Mouse (Mus musculus): Measurements from ENCODE around the gene Adh1. TPM values are rescaled to one million over a fixed set of nuclear protein-coding genes. Genes with fewer than 3 reads are reported as not detected.

Gene Adh1
- polyA plus RNA-seq, 1 experiment = 21.2 TPM

DNA sequence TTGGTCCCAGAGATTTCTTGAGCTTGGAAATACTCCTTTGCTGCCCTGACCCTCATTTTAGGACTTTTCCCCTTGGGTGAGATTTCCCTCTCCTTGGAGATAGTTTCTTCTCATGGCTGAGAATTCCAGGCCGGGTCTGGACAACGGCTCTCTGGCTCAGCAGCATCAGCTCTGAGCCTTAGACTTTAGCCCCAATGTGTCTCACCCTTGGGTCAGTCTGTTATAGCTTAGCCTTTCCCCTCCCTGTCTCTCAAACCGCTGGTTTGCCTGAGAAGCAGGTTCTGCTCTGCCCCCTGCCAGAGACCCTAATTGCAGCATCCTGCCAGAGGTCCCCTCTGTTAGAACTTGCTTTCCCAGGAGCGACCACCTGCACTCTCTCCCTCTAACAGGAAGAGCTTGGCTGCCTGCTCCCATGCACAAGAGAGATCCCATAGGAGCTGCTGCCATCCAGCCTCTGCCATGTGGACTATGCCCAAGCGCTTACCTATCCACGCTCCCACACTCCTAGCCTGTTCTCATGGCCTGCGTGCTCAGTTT, 16.4 kb upstream of the Adh1 start:
- WGBS = 81% methylated on average over 7 of the region's 7 CpGs
- TF ChIP-seq POLR2A (IDR thresholded peaks at IDR 0.05; ENCODE audit: borderline replicate concordance, control insufficient read depth, low read depth, low read length) (no peak), CTCF (IDR thresholded peaks at IDR 0.05; ENCODE audit: control insufficient read depth, insufficient read depth, low read length) (no peak)
- H3K4me1 ChIP-seq (ENCODE audit: control insufficient read depth, insufficient read depth, low read length) = no peaks in the 10 kb centered on the region
- H3K4me3 ChIP-seq (replicated peaks; ENCODE audit: control insufficient read depth, low read depth, low read length) = no peak overlapping the region
- no peak overlapping the region for H3K27ac ChIP-seq (ENCODE audit: control insufficient read depth, insufficient read depth, low read depth, low read length, poor library complexity)

DNA sequence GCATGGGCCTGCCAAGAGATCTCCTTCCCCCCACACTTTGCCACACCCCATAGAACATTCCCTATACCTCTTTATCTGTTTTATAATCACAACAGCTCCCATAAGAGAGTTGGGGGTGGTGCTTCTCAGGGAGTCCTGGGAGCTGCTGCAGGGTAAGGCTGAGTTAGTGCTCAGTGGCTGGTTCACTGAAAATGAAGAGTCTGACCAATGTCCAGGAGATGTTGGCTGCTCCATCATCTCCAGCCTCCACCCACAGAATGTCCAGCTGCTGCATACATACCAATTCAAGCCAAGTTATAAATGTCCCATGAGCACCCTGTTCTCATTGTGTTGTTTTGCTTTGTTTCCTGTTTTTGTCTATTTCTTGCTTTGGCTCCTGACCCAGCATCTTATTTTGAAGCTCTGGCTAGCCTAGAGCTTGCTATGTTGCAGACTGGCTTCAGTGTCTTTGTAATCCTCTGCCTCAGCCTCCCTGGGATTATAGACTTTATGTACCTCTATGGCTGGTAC, 14.2 kb upstream of the Adh1 start:
- no peak for TF ChIP-seq POLR2A (IDR thresholded peaks at IDR 0.05; ENCODE audit: borderline replicate concordance, control insufficient read depth, low read depth, low read length)
- TF ChIP-seq CTCF (IDR thresholded peaks at IDR 0.05; ENCODE audit: control insufficient read depth, insufficient read depth, low read length) = no peak
- Histone ChIP-seq H3K4me1 (ENCODE audit: control insufficient read depth, insufficient read depth, low read length) (no peaks in the 10 kb centered on the region), H3K4me3 (replicated peaks; ENCODE audit: control insufficient read depth, low read depth, low read length) (no peak overlapping the region), H3K27ac (ENCODE audit: control insufficient read depth, insufficient read depth, low read depth, low read length, poor library complexity) (no peak overlapping the region)

DNA sequence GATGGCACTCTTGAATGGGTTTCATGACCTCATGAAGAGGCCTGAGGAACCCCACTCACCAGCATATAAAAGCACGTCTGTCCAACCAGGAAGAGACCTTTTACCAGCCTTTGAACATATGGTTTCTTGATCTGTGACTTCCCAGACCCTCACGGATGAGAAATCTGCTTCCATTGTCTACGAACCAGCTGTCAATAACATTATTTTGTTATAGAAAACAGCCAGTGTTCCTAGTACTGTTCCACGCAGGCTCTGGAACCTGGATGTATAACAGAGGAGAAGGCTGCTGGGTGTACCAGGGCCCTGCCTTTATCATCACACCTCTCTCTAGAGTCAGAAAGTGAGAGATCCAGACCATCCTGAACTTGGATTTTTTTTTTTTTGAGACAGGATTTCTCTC, 13.6 kb upstream of the Adh1 start:
- Histone ChIP-seq H3K27ac (ENCODE audit: control insufficient read depth, insufficient read depth, low read depth, low read length, poor library complexity) (no peak overlapping the region), H3K4me1 (ENCODE audit: control insufficient read depth, insufficient read depth, low read length) (no peaks in the 10 kb centered on the region), H3K4me3 (replicated peaks; ENCODE audit: control insufficient read depth, low read depth, low read length) (no peak overlapping the region)
- WGBS = 79% methylated on average over 4 of the region's 4 CpGs
- TF ChIP-seq CTCF (IDR thresholded peaks at IDR 0.05; ENCODE audit: control insufficient read depth, insufficient read depth, low read length) (no peak), POLR2A (IDR thresholded peaks at IDR 0.05; ENCODE audit: borderline replicate concordance, control insufficient read depth, low read depth, low read length) (no peak)

DNA sequence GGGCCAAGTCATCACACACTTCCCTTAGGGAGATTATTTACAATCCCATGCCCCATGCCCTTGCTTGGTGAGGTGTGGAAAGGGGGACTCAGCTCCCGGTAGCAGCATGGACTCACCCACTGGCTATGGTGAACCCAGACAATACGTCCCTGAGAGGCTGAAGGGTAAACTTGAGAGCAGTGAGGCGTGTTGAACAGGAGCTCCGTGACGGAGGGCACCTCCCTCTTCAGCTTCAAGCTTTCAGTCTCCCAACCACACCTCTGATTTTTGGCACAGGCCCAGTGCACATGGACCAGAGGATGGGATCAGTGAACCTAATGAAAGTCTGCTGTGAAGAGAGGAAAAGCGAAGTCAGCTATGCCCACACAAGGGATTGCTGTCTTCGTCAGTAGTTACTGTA, 12.8 kb upstream of the Adh1 start:
- 81% methylated on average over 7 of the region's 7 CpGs for WGBS

GRCm38 (mm10) chr3:138248746-138249145, 12.0 kb upstream of the Adh1 start:
- H3K27ac ChIP-seq (ENCODE audit: control insufficient read depth, insufficient read depth, low read depth, low read length, poor library complexity) = no peak overlapping the region
- TF ChIP-seq POLR2A (IDR thresholded peaks at IDR 0.05; ENCODE audit: borderline replicate concordance, control insufficient read depth, low read depth, low read length) (no peak), CTCF (IDR thresholded peaks at IDR 0.05; ENCODE audit: control insufficient read depth, insufficient read depth, low read length) (no peak)
- H3K4me1 ChIP-seq (ENCODE audit: control insufficient read depth, insufficient read depth, low read length) = no peaks in the 10 kb centered on the region
- WGBS = 79% methylated on average over 8 of the region's 8 CpGs
- H3K4me3 ChIP-seq (replicated peaks; ENCODE audit: control insufficient read depth, low read depth, low read length) = no peak overlapping the region

More for the DNA sequence above, 12.8 kb upstream of the Adh1 start:
- H3K27ac ChIP-seq (ENCODE audit: control insufficient read depth, insufficient read depth, low read depth, low read length, poor library complexity) = no peak overlapping the region
- TF ChIP-seq CTCF (IDR thresholded peaks at IDR 0.05; ENCODE audit: control insufficient read depth, insufficient read depth, low read length) (no peak), POLR2A (IDR thresholded peaks at IDR 0.05; ENCODE audit: borderline replicate concordance, control insufficient read depth, low read depth, low read length) (no peak)
- H3K4me1 ChIP-seq (ENCODE audit: control insufficient read depth, insufficient read depth, low read length) = no peaks in the 10 kb centered on the region
- no peak overlapping the region for H3K4me3 ChIP-seq (replicated peaks; ENCODE audit: control insufficient read depth, low read depth, low read length)

- Histone ChIP-seq H3K4me3 (replicated peaks; ENCODE audit: control insufficient read depth, low read depth, low read length) (no peak overlapping the region), H3K27ac (ENCODE audit: control insufficient read depth, insufficient read depth, low read depth, low read length, poor library complexity) (no peak overlapping the region), H3K4me1 (ENCODE audit: control insufficient read depth, insufficient read depth, low read length) (no peaks in the 10 kb centered on the region)
- 82% methylated on average over 6 of the region's 6 CpGs for WGBS
- TF ChIP-seq CTCF (IDR thresholded peaks at IDR 0.05; ENCODE audit: control insufficient read depth, insufficient read depth, low read length) (no peak), POLR2A (IDR thresholded peaks at IDR 0.05; ENCODE audit: borderline replicate concordance, control insufficient read depth, low read depth, low read length) (no peak)
Measured at GRCm38 (mm10) chr3:138251156-138251555, 9.6 kb upstream of the Adh1 start.

GRCm38 (mm10) chr3:138254205-138254604, 6.6 kb upstream of the Adh1 start:
- 80% methylated on average over 5 of the region's 5 CpGs for WGBS
- Histone ChIP-seq H3K27ac (ENCODE audit: control insufficient read depth, insufficient read depth, low read depth, low read length, poor library complexity) (no peak overlapping the region), H3K4me3 (replicated peaks; ENCODE audit: control insufficient read depth, low read depth, low read length) (no peak overlapping the region), H3K4me1 (ENCODE audit: control insufficient read depth, insufficient read depth, low read length) (no peaks in the 10 kb centered on the region)
- TF ChIP-seq CTCF (IDR thresholded peaks at IDR 0.05; ENCODE audit: control insufficient read depth, insufficient read depth, low read length) (no peak), POLR2A (IDR thresholded peaks at IDR 0.05; ENCODE audit: borderline replicate concordance, control insufficient read depth, low read depth, low read length) (no peak)

GRCm38 (mm10) chr3:138255366-138255765, 5.4 kb upstream of the Adh1 start:
- no peak overlapping the region for H3K4me3 ChIP-seq (replicated peaks; ENCODE audit: control insufficient read depth, low read depth, low read length)
- H3K27ac ChIP-seq (ENCODE audit: control insufficient read depth, insufficient read depth, low read depth, low read length, poor library complexity) = no peak overlapping the region
- TF ChIP-seq CTCF (IDR thresholded peaks at IDR 0.05; ENCODE audit: control insufficient read depth, insufficient read depth, low read length) = no peak
- no peak for TF ChIP-seq POLR2A (IDR thresholded peaks at IDR 0.05; ENCODE audit: borderline replicate concordance, control insufficient read depth, low read depth, low read length)
- 58% methylated on average over 3 of the region's 3 CpGs for WGBS
- H3K4me1 ChIP-seq (ENCODE audit: control insufficient read depth, insufficient read depth, low read length) = no peaks in the 10 kb centered on the region
